15 mouse cellular contexts compared by ENCODE assay signal in the genomic region with DNA sequence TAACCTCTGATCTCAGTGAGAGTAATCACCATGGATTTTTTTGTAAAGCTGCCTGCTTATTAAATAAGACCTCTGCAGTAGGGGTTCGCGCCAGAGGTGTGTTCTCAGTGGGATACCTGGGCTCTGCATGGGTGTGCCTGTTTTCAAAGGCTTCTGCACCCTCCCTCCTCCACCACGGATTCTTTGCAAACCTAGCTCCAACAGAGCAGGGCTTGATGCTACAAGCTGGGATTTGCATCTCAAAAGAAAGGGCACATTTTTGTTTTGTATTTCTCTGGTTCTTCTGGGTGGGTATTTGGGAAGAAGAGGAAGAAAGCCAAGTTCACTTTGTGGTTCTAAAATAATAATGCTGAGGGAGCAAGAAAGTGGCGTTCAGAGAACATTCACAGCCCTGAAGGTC.
"Had no signal": no experiment of that assay in that cellular context is flagged by ENCODE, and none has a peak within 500 bp of the region (broad histone marks: within the 10 kb centered on the region; RNA-seq: fewer than 3 reads in every experiment).

No protein-coding gene starts in this region.

- H3K4me1 ChIP-seq: liver, embryonic 15.5 days; megakaryocyte, embryonic 14.5 days; midbrain, embryonic 15.5 days; neural tube, embryonic 12.5 days had no signal

- H3K4me3 ChIP-seq: liver, embryonic 15.5 days; megakaryocyte, embryonic 14.5 days; midbrain, embryonic 13.5 days; midbrain, embryonic 15.5 days; neural tube, embryonic 12.5 days had no signal

- H3K9me3 ChIP-seq: liver, embryonic 15.5 days; midbrain, embryonic 13.5 days; midbrain, embryonic 15.5 days; neural tube, embryonic 12.5 days had no signal

- H3K27ac ChIP-seq: liver, embryonic 15.5 days; macrophage; midbrain, embryonic 13.5 days; midbrain, embryonic 15.5 days; neural tube, embryonic 12.5 days had no signal

- H3K27me3 ChIP-seq: liver, embryonic 15.5 days; megakaryocyte, embryonic 14.5 days; midbrain, embryonic 13.5 days; midbrain, embryonic 15.5 days; neural tube, embryonic 12.5 days had no signal

- H3K4me2 ChIP-seq: liver, embryonic 15.5 days; lung, embryonic 14.5 days; midbrain, embryonic 11.5 days; midbrain, embryonic 13.5 days; midbrain, embryonic 15.5 days; neural tube, embryonic 12.5 days had no signal

- H3K9ac ChIP-seq: liver, embryonic 15.5 days; liver, postnatal 0 days; lung, embryonic 14.5 days; midbrain, embryonic 13.5 days; midbrain, embryonic 15.5 days; neural tube, embryonic 12.5 days had no signal

- H3K36me3 ChIP-seq: liver, embryonic 15.5 days; midbrain, embryonic 13.5 days; midbrain, embryonic 15.5 days; neural tube, embryonic 12.5 days had no signal

- DNase-seq: liver, postnatal 0 days; lung, embryonic 14.5 days; lung, postnatal 10 days; right cerebral cortex, postnatal 14 days; spleen, adult 18-20 months; thymus, adult 18-20 months; thymus, postnatal 14 days; thymus, postnatal 36 days had no signal

- ATAC-seq: liver, postnatal 0 days; midbrain, embryonic 13.5 days; midbrain, embryonic 15.5 days had no signal
